Mouse (Mus musculus): ENCODE measurements around the gene Tcf15.

GRCm38 (mm10) chr2:152190161-152190560, 46.8 kb downstream of the Tcf15 start:
- TF ChIP-seq CTCF (conservative IDR thresholded peaks at IDR 0.05; ENCODE audit: insufficient read depth, insufficient read length, low read depth, low read length) (no peak), POLR2A (IDR thresholded peaks at IDR 0.05; ENCODE audit: low read depth, low read length) (no peak)
